Mouse (Mus musculus) cerebellum, adult 8-10 months (tissue): ENCODE measurements around the gene Hoxa7.

ENCODE experiments used
- DNase-seq: peaks from one replicate; pipeline ENCODE4 v3.0.0; 2022

Gene Hoxa7

DNA sequence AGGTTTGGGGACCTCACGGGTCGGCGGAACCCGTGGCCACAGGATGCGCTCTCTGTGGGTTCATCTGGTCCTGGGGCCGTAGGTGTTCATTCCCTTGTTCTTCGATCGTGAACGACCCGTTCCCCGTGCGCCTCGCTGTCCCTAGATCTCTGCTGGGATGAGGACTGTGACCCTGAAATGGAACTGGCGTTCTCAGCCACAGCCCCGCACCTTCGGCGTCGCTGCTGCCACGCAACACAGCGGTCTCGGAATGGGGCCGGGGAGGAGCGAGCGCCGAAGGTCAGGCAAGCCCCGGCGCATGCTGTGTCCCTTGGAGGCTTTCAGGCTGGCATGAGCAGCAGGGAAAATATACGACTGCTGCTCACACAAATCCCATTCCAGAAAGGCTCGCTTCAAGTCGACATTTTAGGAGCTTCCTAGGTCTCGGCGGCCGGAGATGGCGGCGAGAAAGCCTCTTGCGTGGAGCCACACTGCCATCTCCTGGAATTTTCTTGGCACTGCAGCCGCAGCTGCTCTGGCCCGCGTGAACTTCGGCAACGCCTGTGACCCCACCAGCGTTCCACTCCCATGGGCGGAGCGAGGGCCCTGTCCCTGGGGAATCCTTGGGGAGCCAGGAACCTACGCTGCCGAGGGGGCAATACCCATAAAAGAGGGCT, at the start of gene Hoxa7:
Hoxa7 (minus strand) TSS at position 518 of the 656 bp plus-strand sequence.
- DNase-seq: peak; percentile 80

DNA sequence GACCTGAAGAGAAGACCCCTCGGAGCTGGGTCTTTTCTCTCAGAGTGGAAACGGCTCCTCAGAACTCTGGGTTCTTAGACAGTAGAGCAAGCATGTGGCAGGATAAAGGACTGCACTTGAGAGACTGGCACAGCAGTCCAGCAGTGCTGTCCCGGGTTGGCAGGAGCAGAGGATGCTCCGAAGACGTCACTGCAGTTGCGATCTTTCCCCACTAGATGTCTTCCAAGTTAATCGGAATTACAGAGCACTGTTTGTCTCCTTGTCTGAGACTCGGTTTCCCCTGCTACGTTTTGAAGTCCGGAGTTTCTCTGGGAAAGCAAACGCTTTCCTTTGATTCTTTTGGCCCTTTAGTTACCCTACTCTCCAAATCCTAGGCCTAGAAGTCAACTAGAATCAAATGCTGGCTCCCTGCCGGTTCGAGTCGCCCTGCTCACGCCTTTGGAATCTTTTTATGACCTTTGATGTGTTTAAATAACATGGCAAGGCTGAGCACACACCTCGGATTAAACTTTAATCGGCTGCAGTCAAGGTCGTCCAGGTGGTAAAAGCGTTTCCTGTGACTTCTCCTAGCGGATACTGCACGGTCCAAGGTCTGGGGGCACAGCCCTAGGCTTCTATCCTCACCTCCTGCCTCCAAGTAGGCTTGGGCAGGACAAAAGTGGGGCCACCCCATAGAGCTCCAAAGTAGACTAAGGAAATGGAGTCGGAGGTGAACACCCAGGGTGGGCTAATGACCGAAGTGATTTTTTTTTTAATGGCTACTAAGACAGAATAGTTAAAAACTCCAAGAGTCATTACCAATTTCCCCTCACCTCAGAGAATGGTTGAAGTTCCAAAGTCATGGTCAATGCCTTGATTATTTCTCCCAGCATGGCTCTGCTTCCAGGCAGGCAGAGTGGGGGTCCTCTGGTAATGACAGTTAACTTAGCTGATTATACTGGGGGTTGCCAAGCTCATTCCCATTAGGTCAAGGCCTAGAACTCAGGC, 49.1 kb upstream of the Hoxa7 start:
- DNase-seq: peak; percentile 43

DNA sequence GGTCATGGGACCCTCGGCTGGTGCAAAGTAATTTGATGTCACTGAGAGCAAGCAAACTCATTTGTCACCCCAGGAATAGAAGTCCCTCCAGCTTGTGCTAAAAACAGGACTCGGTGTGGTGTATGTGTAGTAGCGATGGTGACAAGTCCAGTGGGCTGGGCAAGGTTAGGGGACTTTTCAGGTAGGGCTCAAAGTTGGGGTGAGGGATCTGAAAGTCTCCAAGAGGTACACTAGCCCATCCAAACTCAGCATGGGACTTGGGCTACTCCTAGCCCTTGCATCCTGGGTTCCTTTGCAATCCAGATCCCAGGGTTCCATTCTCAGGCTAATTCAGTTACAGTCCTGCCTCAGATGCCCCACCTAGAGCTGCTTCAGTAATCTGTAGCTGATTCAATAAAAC, 47.1 kb upstream of the Hoxa7 start:
- no peak for DNase-seq

DNA sequence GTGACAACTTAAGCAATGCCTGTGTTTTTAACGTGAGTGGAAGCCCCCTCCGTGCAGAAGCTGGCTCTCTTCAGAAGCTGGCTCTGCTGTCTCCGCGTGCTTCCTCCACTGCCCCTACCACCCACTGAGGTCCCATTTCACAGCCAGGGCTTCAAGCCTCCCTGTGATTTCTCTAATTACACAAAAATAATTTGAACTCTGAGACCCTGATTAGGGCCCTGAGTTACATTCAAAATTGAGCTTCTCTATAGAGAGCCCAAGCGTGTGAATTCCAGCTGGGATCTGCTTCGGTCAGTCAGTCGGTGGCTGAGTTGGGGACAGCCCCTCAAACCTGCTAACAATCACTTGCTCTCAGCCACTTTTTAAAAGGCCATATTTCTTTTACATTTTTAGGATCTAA, 46.7 kb upstream of the Hoxa7 start:
- no peak for DNase-seq

DNA sequence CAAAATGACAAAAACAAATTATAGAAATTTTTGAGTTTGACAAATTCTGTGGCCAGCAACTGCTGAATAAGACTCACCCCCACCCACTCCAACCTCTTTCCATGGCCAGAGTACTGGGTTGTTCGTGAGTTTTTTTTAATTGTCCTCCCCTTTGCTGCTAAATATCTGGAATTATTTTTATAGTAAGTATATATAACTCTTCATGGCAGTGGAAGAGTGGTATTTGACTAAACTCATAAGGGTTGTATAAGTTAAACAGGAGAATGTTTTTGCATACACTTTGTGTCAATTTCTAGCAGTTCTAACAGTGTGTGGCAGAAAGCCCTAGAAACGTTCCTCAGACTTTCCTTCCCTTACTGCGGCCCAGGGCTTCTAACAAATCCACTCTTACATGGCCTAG, 46.0 kb upstream of the Hoxa7 start:
- no peak for DNase-seq

DNA sequence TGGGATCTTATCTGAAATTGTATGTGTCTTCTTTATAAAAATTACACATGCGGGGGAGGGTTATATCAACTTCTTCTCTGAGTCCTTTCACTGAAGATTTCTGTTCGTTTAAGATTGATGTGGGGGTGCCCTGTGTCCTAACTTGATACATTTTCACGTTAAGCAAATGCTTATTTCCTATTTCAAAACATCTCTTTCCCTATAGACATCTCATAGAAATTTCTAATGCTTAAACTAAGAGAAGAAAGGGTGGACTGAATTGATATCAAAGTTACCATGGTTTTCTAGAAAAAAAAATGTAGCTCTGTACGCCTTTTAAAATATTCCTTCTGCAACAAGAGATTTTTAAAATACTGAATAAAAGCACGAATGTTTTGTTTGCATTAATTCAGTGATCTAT, 45.6 kb upstream of the Hoxa7 start:
- DNase-seq: no peak

DNA sequence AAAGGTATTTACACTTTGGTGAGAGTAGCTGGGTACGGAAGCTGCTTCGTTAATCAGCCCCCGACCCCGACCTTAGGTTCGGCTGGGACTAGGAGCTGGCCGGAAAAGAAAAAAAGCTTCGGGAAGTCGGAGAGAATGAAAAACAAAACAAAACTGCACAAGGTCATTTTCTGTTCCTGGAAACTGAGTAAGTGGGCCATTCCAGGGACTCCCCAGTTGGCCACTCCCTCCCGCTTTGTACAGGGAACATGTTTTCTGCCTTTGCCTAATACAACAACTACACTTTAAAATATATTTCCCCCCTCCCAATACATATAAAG, 45.0 kb upstream of the Hoxa7 start:
- DNase-seq: no peak

DNA sequence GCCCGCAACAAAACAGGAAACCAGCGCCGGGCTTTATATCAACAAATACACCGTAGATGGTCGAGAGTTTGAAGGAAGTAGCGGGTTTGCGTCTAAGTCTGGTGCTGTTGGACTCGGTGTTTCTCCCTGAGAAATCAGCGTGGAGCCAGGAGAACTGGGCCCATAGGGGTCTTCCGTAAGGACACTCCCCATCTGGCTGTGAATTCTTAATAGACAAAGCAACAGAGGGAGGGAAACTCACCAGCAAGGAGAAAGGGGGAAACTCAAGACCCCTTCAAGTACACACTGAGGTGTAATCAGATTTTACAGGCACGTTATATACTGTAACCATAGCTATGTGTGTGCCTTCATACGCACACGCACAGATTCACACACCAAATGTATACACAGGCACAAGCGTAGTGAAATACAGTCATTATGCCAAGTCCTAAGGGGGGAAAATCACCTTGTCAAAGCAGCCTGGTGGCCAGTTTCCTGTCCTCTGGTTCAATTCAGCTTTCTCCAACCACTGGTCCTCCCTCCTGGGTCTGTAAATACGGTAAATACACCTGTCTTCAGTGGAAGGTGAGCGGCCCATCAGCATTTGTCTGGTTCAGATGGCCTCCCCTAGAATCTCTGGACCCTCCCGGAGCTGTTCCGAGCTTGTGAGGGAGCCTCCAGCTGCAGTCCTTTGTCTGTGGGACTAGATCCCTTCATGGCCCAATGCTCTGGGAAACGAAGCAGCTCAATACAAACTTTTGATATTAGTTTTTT, 44.4 kb upstream of the Hoxa7 start:
- no peak for DNase-seq

DNA sequence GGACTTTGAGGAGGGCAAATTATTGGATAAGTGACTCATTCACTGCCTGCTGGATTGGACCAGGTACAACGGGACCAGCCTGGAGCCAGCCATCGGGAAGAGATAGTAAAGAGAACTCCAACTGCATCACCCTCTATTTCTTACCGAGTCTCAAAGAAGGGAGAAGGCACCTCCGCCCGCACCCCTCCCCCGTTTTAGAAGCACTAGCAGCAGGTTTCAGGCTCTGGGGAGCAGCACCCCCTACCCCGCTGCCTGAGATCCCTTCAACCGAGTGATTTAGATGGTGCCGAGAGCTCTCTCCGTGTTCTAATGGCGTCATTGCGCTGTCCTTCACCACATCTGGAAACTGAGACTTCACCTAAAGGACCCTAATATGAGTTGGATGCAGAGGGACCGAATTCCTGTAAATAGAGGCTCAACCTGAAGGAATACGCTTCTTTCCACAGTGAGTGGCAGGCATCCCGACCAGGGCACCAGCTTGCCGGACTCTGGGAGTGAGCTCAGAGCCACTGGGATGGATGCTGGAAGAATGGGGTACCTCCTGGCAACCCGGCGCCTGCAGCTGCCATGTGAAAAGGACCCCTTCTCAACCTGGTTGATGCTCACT, 43.8 kb upstream of the Hoxa7 start:
- no peak for DNase-seq

DNA sequence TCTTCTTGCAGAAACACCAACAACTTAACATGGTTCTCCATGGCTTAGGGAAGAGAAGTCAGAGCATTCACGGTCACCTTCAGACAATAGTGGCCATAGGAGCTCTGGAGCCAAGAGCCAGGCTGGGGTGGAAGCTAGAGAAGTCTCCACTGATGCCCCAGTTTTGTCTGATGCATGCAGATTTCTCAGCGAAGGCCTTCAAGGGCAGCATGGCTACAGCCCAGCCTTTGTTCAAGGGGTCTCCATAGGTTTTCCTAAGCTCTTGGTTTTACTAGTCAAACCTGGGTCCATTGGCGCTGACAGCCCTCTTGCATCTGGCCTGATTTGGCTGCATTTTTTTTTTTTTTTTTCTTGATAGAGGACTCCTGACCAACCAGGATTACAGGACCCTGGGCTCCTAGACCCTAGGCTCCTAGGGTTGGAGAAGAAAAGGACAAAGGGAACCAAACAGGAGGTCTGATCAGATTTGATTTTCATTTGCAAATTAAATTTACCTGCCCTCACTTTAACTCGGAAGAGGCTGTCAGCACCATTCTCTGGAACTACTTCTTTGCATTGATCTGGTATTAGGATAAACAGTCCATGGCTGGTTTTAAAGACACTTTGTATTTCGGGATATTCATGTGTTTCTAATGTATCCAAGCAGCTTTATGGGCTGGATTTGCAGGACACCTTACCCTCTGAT, 42.6 kb upstream of the Hoxa7 start:
- DNase-seq: no peak

DNA sequence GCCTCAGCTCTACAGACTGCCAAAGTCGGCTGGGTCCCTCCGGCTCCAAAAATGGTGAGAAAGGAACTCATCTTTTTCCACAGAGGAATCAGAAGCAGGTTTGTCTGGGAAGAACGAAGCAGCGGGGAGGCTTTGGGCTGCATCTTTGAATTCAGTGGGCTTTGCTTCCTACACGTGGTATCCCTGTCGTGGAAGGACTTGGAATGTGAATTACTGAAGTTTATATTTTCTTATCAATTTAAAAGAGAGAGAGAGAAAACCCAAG, 41.6 kb upstream of the Hoxa7 start:
- DNase-seq: no peak

DNA sequence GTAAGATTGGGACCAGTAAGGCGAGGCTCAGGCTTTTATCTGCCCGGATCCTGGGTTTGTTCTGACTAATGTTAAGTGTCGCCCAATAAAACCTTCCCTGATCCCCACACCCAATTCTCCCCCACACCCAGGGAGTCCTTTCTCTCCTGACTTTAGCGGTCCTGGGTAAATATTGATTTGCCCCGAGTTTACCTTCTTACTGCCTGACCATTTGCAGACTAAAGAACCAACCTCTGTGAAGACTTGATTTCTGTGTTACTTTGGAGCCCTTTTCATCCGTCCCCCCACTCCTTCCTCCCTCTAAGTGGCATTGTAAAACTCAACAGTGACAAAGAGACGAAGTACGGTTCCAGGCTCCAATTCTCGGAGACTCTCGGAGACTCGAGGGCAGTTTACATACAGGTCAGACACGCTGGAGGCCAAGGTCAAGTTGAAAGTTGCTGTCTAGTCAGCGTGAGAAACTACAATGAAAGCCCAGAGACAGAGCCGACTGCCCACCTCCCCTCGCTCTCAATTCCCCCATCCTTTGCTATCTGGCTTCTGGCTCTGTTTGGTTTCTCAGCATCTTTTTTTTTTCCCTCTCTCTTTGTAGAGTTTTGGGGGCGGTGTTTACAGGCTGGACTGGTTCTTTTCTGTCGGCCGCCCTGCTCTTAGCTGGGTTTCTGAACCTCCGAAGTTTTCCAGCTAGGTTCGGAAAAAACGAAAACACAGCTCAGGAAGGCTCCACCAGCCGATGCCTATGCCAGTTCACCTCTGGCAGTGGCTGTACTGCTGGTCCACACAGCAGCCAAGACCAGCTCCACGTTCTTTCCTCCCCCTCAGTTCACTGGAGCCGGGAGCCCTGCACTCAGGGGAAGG, 41.0 kb upstream of the Hoxa7 start:
- no peak for DNase-seq

DNA sequence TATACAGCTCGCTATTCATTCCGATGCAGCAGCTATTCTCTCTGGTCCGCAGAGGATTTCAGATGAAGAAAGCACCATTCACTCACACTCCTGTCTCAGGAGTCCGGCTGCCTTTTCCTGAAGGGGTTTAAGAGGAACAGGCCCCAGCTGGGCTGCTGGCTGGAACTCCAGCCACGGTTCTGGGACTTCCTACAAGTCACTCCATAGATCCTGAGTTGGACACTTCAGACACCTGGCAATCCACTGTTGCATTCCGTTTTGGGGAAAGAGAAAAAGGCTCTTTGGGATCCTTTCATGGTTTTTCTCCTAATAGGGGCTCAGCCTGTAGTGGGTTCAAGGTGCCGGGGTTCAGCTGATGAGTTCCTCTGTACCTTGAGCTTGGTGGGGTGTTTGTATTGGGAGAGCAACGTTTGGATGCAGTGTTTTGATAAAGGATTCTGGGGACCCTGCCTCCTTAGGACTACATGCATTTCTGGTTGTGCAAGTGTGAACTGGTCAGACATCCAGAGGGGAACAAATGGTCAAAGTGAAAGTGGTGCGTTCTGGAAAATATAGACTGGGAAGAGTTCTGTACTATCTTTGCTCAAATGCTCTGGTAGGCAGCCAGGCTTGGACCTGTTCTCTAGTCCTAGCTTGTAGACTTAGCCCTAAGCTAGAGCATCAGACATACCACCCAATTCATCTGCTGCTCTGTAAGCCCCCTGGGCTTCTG, 40.3 kb upstream of the Hoxa7 start:
- DNase-seq: no peak

DNA sequence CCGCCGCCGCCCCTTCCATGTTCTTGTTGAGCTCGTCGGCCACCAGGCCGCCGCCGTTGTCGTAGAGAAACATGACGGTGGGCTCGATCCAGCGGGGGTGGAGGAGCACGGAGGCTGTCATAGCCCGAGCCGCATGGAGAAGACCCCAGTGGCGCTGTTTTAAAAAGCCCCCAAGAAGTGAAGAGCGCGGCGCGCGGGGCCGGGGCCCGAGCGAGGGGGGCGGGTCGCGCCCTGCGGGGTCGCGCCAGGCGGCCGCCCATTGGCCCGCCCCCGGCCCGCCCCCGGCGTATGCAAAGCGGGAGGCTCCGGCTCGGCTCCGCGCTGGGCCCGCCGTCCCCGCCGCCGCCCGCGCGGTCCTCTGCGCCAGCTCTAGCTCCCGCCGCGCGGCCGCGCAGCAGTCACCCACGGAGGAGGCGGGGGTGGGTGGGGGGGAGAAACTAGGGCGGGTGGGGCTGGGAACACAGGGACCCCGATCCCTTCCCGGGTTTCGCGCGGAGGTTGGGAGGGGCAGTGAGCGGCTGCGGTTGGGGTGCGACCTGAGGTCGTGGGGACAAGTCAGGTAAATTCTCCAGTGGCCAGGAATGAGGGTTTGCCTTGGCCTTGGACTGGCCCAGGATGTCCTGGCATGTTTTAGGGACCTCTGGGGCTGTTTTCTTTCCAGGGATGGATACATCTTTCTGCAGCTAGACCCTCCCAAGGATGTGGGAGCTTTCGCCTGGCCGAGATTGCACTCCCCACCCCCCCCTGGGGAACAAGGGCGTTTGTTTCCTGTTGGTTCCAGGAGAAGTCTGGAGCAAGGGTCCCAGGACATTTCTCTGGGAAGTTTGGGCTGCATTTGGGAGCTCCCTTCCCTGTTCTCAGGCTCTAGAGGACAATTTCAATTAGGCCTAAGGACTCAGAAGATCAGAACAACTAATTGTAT, 39.3 kb upstream of the Hoxa7 start, which contains the start of gene Hoxa13:
Hoxa13 (minus strand) TSS at position 227 of the 922 bp plus-strand sequence.
- no peak for DNase-seq

DNA sequence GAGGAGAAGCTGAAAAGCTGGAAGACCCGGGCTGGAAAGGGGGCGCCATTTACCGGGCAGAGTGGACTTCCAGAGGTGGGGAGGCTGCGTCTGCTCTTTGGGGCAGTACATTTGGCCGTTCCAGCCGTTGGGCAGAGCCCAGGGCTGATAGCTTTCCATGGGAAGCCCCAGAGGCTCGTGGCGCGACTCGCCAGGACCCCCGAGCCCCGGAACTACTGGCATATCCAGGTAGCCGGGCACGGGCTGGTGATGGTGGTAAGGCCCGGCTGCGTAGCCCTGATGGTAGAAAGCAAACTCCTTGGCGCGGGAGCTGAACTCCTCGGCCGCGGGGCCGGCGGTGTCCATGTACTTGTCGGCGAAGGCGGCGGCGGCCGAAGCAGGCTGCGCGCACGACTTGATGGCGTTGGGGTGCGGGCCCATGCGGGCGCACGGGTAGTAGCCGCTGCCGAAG, 38.2 kb upstream of the Hoxa7 start:
- no peak for DNase-seq

DNA sequence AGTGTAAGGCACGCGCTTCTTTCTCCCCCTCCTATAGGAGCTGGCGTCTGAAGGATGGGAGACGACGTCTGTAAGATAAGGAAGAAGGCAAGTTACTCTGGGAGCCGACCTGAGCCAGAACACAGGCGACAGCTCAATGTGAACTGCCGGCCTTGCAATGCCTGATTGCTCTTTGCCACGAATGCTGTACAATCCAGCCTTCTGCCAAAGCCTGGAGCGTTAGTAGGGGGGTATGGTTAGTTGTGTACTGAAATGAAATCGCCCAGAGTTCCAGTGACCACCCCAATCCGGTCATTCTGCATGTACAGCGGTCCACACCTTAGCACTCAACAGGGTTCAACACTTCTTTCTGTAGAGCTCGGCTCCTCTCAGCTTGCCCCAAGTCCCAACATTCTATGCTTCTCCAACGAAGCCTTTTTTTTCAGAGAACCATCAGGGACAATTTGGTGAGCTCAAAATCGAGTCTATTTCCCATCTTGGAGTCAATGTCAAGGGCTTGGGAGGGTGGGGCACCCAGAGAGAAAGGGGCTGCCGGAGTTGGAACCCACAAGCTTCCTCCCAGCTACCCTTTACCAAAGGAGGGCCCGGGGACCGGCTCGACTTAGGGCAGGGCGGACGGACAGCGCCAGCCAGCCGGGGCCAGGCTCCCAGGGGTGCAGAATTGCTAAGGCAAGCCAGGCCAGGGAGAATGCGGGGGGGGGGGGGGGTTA, 37.6 kb upstream of the Hoxa7 start:
- no peak for DNase-seq

DNA sequence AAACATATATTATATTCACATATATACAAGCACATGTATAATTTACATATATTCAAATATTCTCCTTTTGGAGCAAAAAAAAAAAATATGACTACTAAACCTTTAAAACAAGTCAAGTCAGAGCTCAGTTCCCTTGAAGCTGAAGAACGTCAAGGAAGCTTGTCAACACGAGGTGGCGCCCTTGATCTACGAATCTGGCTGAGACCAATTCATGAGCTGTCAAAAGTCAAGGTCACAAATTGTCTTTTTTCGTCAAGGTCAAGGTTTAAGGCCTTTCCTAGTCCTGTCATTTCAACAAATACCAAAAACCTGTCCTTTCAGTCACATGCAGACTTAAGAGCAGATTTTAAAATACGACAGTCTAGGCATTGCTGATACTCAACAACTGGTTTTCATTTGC, 35.3 kb upstream of the Hoxa7 start:
- DNase-seq: peak; percentile 40

DNA sequence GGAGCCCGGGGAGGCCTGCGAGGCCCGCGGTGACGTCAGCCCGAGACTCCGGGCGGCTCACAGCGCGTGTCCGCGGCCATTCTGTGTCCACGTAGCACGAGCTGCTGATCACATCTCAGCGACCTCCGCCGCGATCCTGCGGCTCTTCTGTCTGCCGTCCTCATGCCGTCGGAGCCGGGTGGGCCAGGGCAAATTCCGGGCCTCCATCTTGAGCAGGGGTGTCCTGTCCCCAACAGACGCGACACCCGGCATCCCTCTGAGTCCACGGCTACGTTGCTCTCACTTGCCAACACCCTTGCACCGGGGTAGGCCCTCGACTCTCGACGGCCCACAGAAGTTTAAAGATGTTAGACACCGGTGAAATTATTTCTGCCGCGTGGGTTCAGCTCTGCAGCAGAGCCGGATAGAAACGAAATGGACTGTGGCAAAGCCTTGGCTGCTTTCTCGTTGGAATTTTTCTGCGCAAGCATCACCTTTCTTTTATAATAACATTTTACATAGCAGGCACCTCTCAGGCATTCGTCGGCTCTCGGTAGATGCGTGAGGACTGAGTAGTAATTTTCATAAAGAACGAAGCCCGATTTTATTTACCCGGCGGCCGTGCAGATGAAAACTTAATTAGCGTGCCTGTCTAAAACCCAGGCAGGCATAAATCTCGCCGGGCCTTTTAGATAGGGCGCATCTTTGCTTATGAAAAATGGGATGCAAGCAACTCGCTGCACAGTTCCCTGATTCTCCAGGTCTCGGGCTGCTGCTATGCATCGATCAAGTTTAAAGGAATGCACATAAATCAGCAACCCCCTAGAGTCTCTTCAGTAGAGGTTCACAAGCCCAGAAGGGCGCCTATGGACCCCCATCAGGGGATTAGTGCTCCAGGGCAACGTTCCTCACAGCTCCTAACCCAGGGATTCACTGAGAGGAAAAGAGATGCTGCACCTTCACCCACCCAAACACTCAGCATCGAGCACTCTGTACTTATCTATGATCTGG, 32.2 kb upstream of the Hoxa7 start:
- no peak for DNase-seq
